Mouse (Mus musculus) urinary bladder, postnatal 36 days (tissue): ENCODE data around the gene Zc3h12d.
A peak's percentile ranks its signal among the peaks of the same experiment; 100 is the strongest.
"Not testable (repeated sequence)": the region's sequence is repeated elsewhere in the genome, so short reads cannot be mapped to it uniquely, and the experiment has no call there.

Experiments used
- DNase-seq, 2 experiments: peaks; one replicate each; pipeline ENCODE4 v3.0.0; 2022; ENCODE audit warnings: low spot score in 2 of 2, mixed read lengths in 1 of 2

The Zc3h12d gene

DNA sequence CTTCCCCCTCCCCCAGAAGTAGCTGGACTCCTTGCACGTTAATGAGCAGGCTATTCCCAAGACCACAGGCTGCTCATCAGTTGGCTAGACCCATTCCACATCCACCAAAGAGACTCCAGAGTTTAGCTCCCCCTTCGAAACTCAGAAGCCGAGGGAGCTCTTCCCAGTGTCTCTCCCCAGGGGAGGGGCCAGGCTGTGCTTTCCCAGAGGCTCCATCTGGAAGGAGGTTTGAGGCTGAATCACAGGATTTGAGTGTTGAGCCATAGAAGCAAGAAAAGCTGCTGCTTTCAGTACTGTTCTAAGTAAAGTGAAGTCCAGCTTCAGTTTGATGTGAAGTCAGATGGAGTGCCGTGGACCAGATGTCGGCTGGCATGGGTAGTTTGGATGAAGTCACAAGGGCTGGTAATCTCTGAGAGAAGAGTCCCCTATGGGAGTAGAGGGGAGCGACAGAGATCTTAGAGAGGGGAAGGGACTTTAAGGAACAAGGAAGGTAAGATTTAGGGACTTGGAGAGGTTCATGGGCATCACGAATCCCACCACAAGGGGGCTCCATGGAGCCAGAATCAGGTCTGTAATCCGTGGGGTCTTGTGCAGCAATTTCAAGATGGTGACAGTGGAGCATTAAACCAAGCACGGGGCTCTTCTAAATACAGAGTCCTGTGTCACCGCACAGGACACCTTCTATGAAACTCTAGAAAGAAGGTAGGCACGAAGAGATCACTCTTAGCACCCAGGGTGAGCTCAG lies 38.5 kb downstream of the Zc3h12d start:
- DNase-seq, result no peak

DNA sequence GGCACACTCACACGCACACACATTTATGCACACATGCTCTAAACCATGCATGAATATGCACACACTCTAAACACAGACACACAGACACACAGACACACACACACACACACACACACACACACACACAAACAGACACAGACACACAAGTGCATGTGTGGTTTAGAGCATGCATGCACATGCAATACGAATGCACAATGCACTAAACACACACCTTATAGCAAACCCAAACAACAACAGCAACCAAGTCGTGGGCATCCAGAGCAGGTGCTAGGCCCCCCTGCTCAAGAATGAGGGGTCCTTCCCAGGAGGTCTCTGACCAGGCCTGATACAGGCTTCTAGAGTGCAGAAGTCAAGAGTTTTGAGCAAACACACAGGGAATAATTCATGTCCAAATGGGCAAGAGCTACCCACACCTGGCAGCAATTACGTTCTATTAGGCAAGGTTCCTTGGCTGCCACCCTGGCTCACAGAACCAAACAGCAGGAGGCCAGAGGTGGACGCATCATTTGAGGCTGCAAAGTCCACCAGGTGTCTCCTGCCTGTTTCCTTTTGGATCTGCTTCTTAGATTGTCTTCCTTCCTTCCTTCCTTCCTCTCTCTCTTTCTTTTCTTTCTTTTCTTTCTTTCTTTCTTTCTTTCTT lies 39.2 kb downstream of the Zc3h12d start:
- DNase-seq, result no peak

DNA sequence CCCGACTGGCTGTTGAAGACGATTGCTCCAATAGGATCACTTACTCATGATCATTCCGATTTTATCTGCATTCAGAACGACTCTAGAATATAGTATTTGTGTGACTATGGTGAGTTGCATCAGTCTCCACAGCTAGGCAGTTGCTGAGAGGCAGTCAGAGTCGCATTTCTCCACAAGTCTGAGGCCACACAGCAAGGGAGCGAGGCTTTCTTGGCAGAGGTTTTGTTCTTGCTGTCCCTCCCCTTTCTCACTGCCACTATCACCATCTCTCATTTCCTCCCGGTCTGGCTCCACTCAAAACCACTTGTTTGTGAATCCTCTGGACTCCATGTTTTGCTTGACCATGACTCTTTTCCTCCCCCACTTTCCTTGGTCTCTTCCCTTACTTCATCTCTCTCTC lies 41.9 kb downstream of the Zc3h12d start:
- DNase-seq, result no peak

GRCm38 (mm10) chr10:7880283-7880682 lies 48.0 kb downstream of the Zc3h12d start:
- DNase-seq, result not testable (repeated sequence)

- DNase-seq, result no peak
These were observed 49.7 kb downstream of the Zc3h12d start for GRCm38 (mm10) chr10:7881971-7882370.

DNA sequence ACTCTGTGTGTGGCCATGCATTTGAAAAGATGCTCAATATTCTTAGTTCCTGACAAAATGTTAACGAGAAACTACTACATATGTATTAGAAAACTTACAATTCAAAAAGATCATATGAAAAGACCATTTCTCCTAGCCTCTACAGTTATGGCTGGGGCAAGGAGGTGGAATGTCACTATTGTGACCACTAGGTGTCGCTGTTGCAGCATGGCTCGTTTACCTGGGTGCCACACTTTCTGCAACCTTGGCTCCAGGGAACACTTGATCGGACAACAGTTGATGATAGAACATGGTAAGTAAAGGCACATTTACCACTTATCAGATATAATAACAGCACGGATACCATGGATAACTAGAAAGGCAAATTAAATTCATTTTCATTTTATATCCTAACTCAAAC lies 51.3 kb downstream of the Zc3h12d start:
- DNase-seq, result peak; percentile 58 to 79

- DNase-seq, result no peak
These were observed 56.1 kb downstream of the Zc3h12d start for GRCm38 (mm10) chr10:7888256-7888868.

DNA sequence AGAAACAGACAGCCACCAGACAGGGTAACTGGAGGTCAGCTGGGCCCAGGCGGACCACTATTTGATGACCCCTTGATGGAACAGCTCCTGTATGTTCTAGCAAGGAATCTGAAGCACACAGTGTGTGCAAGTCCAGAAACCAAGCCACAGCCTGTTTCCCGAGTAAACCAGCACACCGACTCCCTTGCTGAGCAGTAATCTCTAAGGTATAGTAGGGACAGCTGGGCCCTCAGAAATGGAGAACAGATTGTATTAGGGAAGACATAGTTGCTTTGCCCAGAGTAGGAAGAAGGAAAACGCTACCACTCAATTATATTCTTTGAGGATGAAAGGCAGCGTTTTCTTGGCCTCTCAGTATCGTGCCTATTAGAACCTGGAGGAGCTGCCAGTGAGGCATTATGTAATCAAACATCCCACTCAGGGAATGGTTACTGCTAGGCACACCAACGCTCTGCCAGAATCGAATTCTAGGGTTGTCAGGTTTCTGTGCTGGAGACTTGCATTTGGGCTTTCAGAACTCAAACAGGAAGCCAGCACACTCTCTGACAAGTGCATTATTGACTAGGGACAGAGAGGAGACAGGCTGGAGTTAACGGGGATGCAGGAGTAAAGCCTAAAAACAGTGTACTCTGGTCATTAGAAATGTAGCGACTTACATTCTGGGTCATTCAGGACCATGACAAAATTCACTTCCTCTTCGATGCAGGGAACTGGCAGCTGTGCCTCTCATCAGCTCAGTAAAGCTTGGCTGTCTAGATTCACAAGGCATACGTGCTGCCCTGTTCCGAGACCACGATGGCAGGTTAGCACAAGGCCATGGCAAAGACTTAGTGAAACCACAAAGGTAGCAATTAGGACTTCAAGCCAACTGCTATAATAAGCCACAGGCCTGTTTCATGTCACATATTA lies 68.7 kb downstream of the Zc3h12d start:
- DNase-seq, result no peak

DNA sequence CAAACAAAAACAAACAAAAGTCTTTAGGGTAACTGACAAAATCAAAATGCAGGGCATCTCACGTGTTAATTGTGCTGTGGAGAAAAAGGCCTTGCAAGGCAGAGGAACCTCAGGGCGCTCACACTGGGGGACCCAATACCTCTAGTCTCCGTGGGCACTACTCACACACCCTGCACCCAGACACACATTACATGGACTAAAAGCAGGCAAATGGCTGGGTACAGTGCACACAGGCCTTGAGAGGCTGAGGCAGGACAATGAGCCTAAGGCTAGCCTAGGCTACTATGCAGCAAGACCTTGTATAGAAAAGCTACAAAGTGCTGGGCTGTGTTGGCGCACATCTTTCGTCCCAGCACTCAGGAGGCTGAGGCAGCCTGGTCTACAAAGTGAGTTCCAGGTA lies 71.9 kb downstream of the Zc3h12d start:
- no peak for DNase-seq

DNA sequence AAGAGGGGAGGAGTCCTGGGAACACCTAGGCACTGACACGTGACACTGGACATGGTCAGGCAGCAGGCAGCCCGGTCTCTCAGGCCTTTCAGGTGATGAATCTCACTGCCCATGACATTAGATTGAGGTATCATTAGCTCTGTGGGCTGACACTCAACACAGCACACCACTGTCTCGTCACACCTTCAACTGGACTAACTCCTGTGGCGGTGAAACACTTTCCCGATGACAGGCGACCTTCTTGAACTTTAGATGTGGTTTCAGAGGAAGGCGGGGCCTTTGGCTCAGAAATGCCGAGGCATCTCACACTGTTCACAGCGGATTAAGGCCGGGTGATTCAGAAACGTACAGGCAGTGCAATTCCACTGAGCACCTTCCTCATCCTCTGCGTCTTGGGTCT lies 74.9 kb downstream of the Zc3h12d start:
- DNase-seq, result no peak

DNA sequence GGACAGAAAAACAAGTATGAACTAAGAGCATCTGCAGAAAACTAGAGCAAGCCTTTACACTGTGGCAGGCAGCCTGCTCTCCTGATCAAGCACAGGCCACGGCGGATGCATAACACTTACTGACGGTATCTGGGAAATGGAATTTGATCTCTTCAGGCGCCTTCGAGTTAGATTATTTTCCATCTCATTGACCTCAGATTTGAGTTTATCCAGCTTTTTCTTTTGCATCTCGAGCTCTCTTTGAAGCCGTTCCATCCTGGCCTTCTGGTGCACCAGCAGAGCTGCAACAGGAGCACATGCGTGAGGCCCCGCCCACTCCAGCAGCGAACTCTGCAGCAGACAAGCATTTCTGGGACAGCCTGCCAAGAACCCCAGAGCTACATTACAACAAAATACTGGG lies 79.0 kb downstream of the Zc3h12d start:
- DNase-seq, result no peak
